Mouse (Mus musculus): ENCODE results near the gene Gfra1. TPM values are rescaled to one million over a fixed set of nuclear protein-coding genes. Genes with fewer than 3 reads are reported as not detected.

The Gfra1 gene
- polyA plus RNA-seq, 1 experiment from 2014 or later: 65.7 TPM

GRCm38 (mm10) chr19:58340221-58340620 is 115.5 kb downstream of the Gfra1 start:
- no peak for ATAC-seq (ENCODE audit: low FRiP score)
- WGBS: 75% methylated on average over 8 of the region's 8 CpGs
- Histone ChIP-seq H3K27me3 (no peaks in the 10 kb centered on the region; the same call in 1 of the 2 replicates), H3K9ac (no peak overlapping the region), H3K4me3 (no peak overlapping the region), H3K27ac (peak overlapping the region; percentile 48; the same call in 1 of the 2 replicates), H3K36me3 (no peaks in the 10 kb centered on the region), H3K4me1 (replicated peaks) (peaks cover 40% of the 10 kb centered on the region), H3K4me2 (no peak overlapping the region), H3K9me3 (no peaks in the 10 kb centered on the region)

- H3K27ac ChIP-seq: peak overlapping the region; percentile 66
- no peaks in the 10 kb centered on the region for H3K9me3 ChIP-seq
- 77% methylated on average over 6 of the region's 6 CpGs for WGBS
- H3K4me1 ChIP-seq (replicated peaks): peaks cover 46% of the 10 kb centered on the region
- no peaks in the 10 kb centered on the region for H3K36me3 ChIP-seq
- no peak overlapping the region for H3K9ac ChIP-seq
- H3K4me2 ChIP-seq: no peak overlapping the region
- ATAC-seq (ENCODE audit: low FRiP score): no peak
- no peaks in the 10 kb centered on the region; the same call in 1 of the 2 replicates for H3K27me3 ChIP-seq
- H3K4me3 ChIP-seq: no peak overlapping the region
These were observed 118.9 kb downstream of the Gfra1 start for GRCm38 (mm10) chr19:58336802-58337201.

- H3K9me3 ChIP-seq: no peaks in the 10 kb centered on the region
- WGBS: 23% methylated on average over 12 of the region's 12 CpGs
- peaks cover 46% of the 10 kb centered on the region for H3K4me1 ChIP-seq (replicated peaks)
- no peak for ATAC-seq (ENCODE audit: low FRiP score)
- H3K27me3 ChIP-seq: no peaks in the 10 kb centered on the region; the same call in 1 of the 2 replicates
- H3K9ac ChIP-seq: no peak overlapping the region
- H3K4me2 ChIP-seq: no peak overlapping the region
- H3K4me3 ChIP-seq: no peak overlapping the region
- no peaks in the 10 kb centered on the region for H3K36me3 ChIP-seq
- peak overlapping the region; percentile 66 for H3K27ac ChIP-seq
These were observed 119.9 kb downstream of the Gfra1 start for GRCm38 (mm10) chr19:58335585-58336530.

- no peaks in the 10 kb centered on the region for H3K9me3 ChIP-seq
- peaks cover 39% of the 10 kb centered on the region for H3K4me1 ChIP-seq (replicated peaks)
- no peak overlapping the region for H3K4me3 ChIP-seq
- peak overlapping the region; percentile 31; the same call in 1 of the 2 replicates for H3K27ac ChIP-seq
- no peak overlapping the region for H3K4me2 ChIP-seq
- 38% methylated on average over 5 of the region's 5 CpGs for WGBS
- no peak for ATAC-seq (ENCODE audit: low FRiP score)
- H3K36me3 ChIP-seq: no peaks in the 10 kb centered on the region
- no peaks in the 10 kb centered on the region for H3K27me3 ChIP-seq
- no peak overlapping the region for H3K9ac ChIP-seq
These were observed 126.4 kb downstream of the Gfra1 start for GRCm38 (mm10) chr19:58329305-58329704.

- Histone ChIP-seq H3K9ac (no peak overlapping the region), H3K4me1 (replicated peaks) (peaks cover 39% of the 10 kb centered on the region), H3K36me3 (no peaks in the 10 kb centered on the region), H3K27me3 (no peaks in the 10 kb centered on the region), H3K4me2 (no peak overlapping the region), H3K27ac (peak overlapping the region; percentile 75), H3K4me3 (no peak overlapping the region), H3K9me3 (no peaks in the 10 kb centered on the region)
- ATAC-seq (ENCODE audit: low FRiP score): no peak
- WGBS: 60% methylated on average over 5 of the region's 5 CpGs
These were observed 127.7 kb downstream of the Gfra1 start for GRCm38 (mm10) chr19:58328014-58328413.

GRCm38 (mm10) chr19:58316474-58316873 is 139.2 kb downstream of the Gfra1 start:
- Histone ChIP-seq H3K27me3 (no peaks in the 10 kb centered on the region), H3K9ac (no peak overlapping the region), H3K27ac (no peak overlapping the region), H3K4me1 (replicated peaks) (peaks cover 14% of the 10 kb centered on the region), H3K4me3 (no peak overlapping the region), H3K4me2 (no peak overlapping the region), H3K36me3 (peaks cover 7% of the 10 kb centered on the region), H3K9me3 (peaks cover 12% of the 10 kb centered on the region)
- 71% methylated on average over 5 of the region's 5 CpGs for WGBS
- ATAC-seq (ENCODE audit: low FRiP score): no peak

- H3K27me3 ChIP-seq: no peaks in the 10 kb centered on the region
- no peak overlapping the region for H3K9ac ChIP-seq
- peaks cover 12% of the 10 kb centered on the region for H3K9me3 ChIP-seq
- H3K36me3 ChIP-seq: peaks cover 7% of the 10 kb centered on the region
- peaks cover 15% of the 10 kb centered on the region for H3K4me1 ChIP-seq (replicated peaks)
- no peak overlapping the region for H3K4me3 ChIP-seq
- H3K27ac ChIP-seq: no peak overlapping the region
- 95% methylated on average over 5 of the region's 5 CpGs for WGBS
- H3K4me2 ChIP-seq: no peak overlapping the region
- no peak for ATAC-seq (ENCODE audit: low FRiP score)
These were observed 140.0 kb downstream of the Gfra1 start for GRCm38 (mm10) chr19:58315681-58316080.

GRCm38 (mm10) chr19:58314631-58315030 is 141.1 kb downstream of the Gfra1 start:
- 68% methylated on average over 5 of the region's 5 CpGs for WGBS
- H3K4me2 ChIP-seq: no peak overlapping the region
- peaks cover 12% of the 10 kb centered on the region for H3K9me3 ChIP-seq
- H3K4me3 ChIP-seq: no peak overlapping the region
- H3K36me3 ChIP-seq: peaks cover 7% of the 10 kb centered on the region
- H3K9ac ChIP-seq: no peak overlapping the region
- H3K27me3 ChIP-seq: no peaks in the 10 kb centered on the region
- no peak for ATAC-seq (ENCODE audit: low FRiP score)
- H3K27ac ChIP-seq: no peak overlapping the region
- H3K4me1 ChIP-seq (replicated peaks): peaks cover 26% of the 10 kb centered on the region

- Histone ChIP-seq H3K4me2 (no peak overlapping the region), H3K4me1 (replicated peaks) (peaks cover 30% of the 10 kb centered on the region), H3K27ac (no peak overlapping the region), H3K27me3 (no peaks in the 10 kb centered on the region), H3K9me3 (peaks cover 12% of the 10 kb centered on the region), H3K36me3 (peaks cover 7% of the 10 kb centered on the region), H3K9ac (no peak overlapping the region), H3K4me3 (no peak overlapping the region)
- ATAC-seq (ENCODE audit: low FRiP score): no peak
- WGBS: 93% methylated on average over 2 of the region's 2 CpGs
These were observed 141.9 kb downstream of the Gfra1 start for GRCm38 (mm10) chr19:58313785-58314184.

GRCm38 (mm10) chr19:58312492-58312891 is 143.2 kb downstream of the Gfra1 start:
- Histone ChIP-seq H3K27me3 (no peaks in the 10 kb centered on the region), H3K27ac (no peak overlapping the region), H3K4me1 (replicated peaks) (peaks cover 30% of the 10 kb centered on the region), H3K4me2 (no peak overlapping the region), H3K9ac (no peak overlapping the region), H3K9me3 (peaks cover 12% of the 10 kb centered on the region), H3K36me3 (peaks cover 7% of the 10 kb centered on the region), H3K4me3 (no peak overlapping the region)
- whole genome bisulfite sequencing: 78% methylated on average over 2 of the region's 2 CpGs
- ATAC-seq (ENCODE audit: low FRiP score): no peak

GRCm38 (mm10) chr19:58310334-58311315 is 145.1 kb downstream of the Gfra1 start:
- peak; percentile 54; the same call in 1 of the 2 replicates for ATAC-seq (ENCODE audit: low FRiP score)
- 36% methylated on average over 12 of the region's 12 CpGs for WGBS
- no peak overlapping the region for H3K9ac ChIP-seq

More at GRCm38 (mm10) chr19:58310334-58311315, 145.1 kb downstream of the Gfra1 start:
- Histone ChIP-seq H3K4me2 (no peak overlapping the region), H3K27ac (peak overlapping the region; percentile 87), H3K9me3 (peaks cover 16% of the 10 kb centered on the region), H3K27me3 (no peaks in the 10 kb centered on the region), H3K4me1 (replicated peaks) (peaks cover 24% of the 10 kb centered on the region), H3K36me3 (peaks cover 2% of the 10 kb centered on the region), H3K4me3 (no peak overlapping the region)
